Mouse (Mus musculus) ES-Bruce4 (cell line): Measurements from ENCODE around the gene Cnnm2.

ENCODE experiments used
- CTCF ChIP-seq: IDR thresholded peaks from one replicate; pipeline ENCODE4 v1.8.1; 2011; ENCODE audit warnings: low read depth, low read length
- EP300 ChIP-seq: IDR thresholded peaks from 2 replicates; pipeline ENCODE4 v1.6.1; 2011; ENCODE audit warnings: low read depth, low read length; ENCODE audit not compliant: insufficient read depth
- POLR2A ChIP-seq: IDR thresholded peaks from one replicate; pipeline ENCODE4 v1.8.1; 2011; ENCODE audit warnings: low read length; ENCODE audit not compliant: insufficient read depth

GRCm38 (mm10) chr19:46841016-46841415 is 79.6 kb downstream of the Cnnm2 start:
- no peak for TF ChIP-seq CTCF
- TF ChIP-seq EP300, result no peak
- TF ChIP-seq POLR2A, result no peak
